Mouse (Mus musculus): Measurements from ENCODE around the gene Slc25a3. TPM values are rescaled to one million over a fixed set of nuclear protein-coding genes. Genes with fewer than 3 reads are reported as not detected.
A peak's percentile ranks its signal among the peaks of the same experiment; 100 is the strongest.

The Slc25a3 gene
- polyA plus RNA-seq, 1 experiment from 2014 or later, result 443 TPM

GRCm38 (mm10) chr10:91145413-91145812 is 21.6 kb upstream of the Slc25a3 start:
- Histone ChIP-seq H3K36me3 (ENCODE audit: control insufficient read depth, insufficient read depth, low read length) (peaks cover 12% of the 10 kb centered on the region), H3K9me3 (ENCODE audit: control insufficient read depth, low read length) (no peaks in the 10 kb centered on the region), H3K9ac (ENCODE audit: low read length) (no peak overlapping the region), H3K4me3 (ENCODE audit: low read depth, low read length) (no peak overlapping the region), H3K4me2 (ENCODE audit: low read depth) (no peak overlapping the region), H3K27ac (ENCODE audit: low read depth, low read length) (no peak overlapping the region), H3K4me1 (ENCODE audit: control insufficient read depth, insufficient read depth, low read length) (no peaks in the 10 kb centered on the region), H3K27me3 (ENCODE audit: control insufficient read depth, insufficient read depth, low read length) (no peaks in the 10 kb centered on the region)
- ATAC-seq (ENCODE audit: insufficient read depth, low FRiP score, low TSS enrichment) (no peak), DNase-seq (ENCODE audit: low spot score) (no peak)
- WGBS, result 96% methylated on average over 7 of the region's 7 CpGs

GRCm38 (mm10) chr10:91143313-91144230 is 19.7 kb upstream of the Slc25a3 start:
- no peaks in the 10 kb centered on the region for H3K4me1 ChIP-seq (ENCODE audit: control insufficient read depth, insufficient read depth, low read length)
- peaks cover 6% of the 10 kb centered on the region; the same call in 1 of the 2 replicates for H3K36me3 ChIP-seq (ENCODE audit: control insufficient read depth, insufficient read depth, low read length)
- no peak overlapping the region for H3K9ac ChIP-seq (ENCODE audit: low read length)
- H3K4me3 ChIP-seq (ENCODE audit: low read depth, low read length), result no peak overlapping the region
- DNase-seq (ENCODE audit: low spot score), result no peak
- H3K9me3 ChIP-seq (ENCODE audit: control insufficient read depth, low read length), result no peaks in the 10 kb centered on the region
- WGBS, result 80% methylated on average over 18 of the region's 18 CpGs
- no peak for ATAC-seq (ENCODE audit: insufficient read depth, low FRiP score, low TSS enrichment)
- H3K27me3 ChIP-seq (ENCODE audit: control insufficient read depth, insufficient read depth, low read length), result no peaks in the 10 kb centered on the region
- H3K27ac ChIP-seq (ENCODE audit: low read depth, low read length), result no peak overlapping the region
- H3K4me2 ChIP-seq (ENCODE audit: low read depth), result no peak overlapping the region

- Histone ChIP-seq H3K27ac (ENCODE audit: low read depth, low read length) (no peak overlapping the region), H3K27me3 (ENCODE audit: control insufficient read depth, insufficient read depth, low read length) (no peaks in the 10 kb centered on the region), H3K4me2 (ENCODE audit: low read depth) (no peak overlapping the region), H3K4me1 (ENCODE audit: control insufficient read depth, insufficient read depth, low read length) (no peaks in the 10 kb centered on the region), H3K4me3 (ENCODE audit: low read depth, low read length) (no peak overlapping the region), H3K9ac (ENCODE audit: low read length) (no peak overlapping the region), H3K36me3 (ENCODE audit: control insufficient read depth, insufficient read depth, low read length) (peaks cover 5% of the 10 kb centered on the region; the same call in 1 of the 2 replicates), H3K9me3 (ENCODE audit: control insufficient read depth, low read length) (no peaks in the 10 kb centered on the region)
- DNase-seq (ENCODE audit: low spot score), result no peak
- WGBS, result 69% methylated on average over 10 of the region's 10 CpGs
- ATAC-seq (ENCODE audit: insufficient read depth, low FRiP score, low TSS enrichment), result no peak
Measured at GRCm38 (mm10) chr10:91142654-91143191, 18.9 kb upstream of the Slc25a3 start.

GRCm38 (mm10) chr10:91141564-91141963 is 17.7 kb upstream of the Slc25a3 start:
- ATAC-seq (ENCODE audit: insufficient read depth, low FRiP score, low TSS enrichment) (no peak), DNase-seq (ENCODE audit: low spot score) (peak; percentile 29)
- Histone ChIP-seq H3K4me1 (ENCODE audit: control insufficient read depth, insufficient read depth, low read length) (no peaks in the 10 kb centered on the region), H3K4me2 (ENCODE audit: low read depth) (no peak overlapping the region), H3K27me3 (ENCODE audit: control insufficient read depth, insufficient read depth, low read length) (no peaks in the 10 kb centered on the region), H3K27ac (ENCODE audit: low read depth, low read length) (no peak overlapping the region), H3K9me3 (ENCODE audit: control insufficient read depth, low read length) (no peaks in the 10 kb centered on the region), H3K9ac (ENCODE audit: low read length) (no peak overlapping the region), H3K36me3 (ENCODE audit: control insufficient read depth, insufficient read depth, low read length) (peaks cover 5% of the 10 kb centered on the region; the same call in 1 of the 2 replicates), H3K4me3 (ENCODE audit: low read depth, low read length) (no peak overlapping the region)
- WGBS, result 40% methylated on average over 2 of the region's 2 CpGs

- Histone ChIP-seq H3K4me1 (ENCODE audit: control insufficient read depth, insufficient read depth, low read length) (no peaks in the 10 kb centered on the region), H3K9ac (ENCODE audit: low read length) (no peak overlapping the region), H3K4me3 (ENCODE audit: low read depth, low read length) (no peak overlapping the region), H3K36me3 (ENCODE audit: control insufficient read depth, insufficient read depth, low read length) (no peaks in the 10 kb centered on the region), H3K27me3 (ENCODE audit: control insufficient read depth, insufficient read depth, low read length) (no peaks in the 10 kb centered on the region), H3K4me2 (ENCODE audit: low read depth) (no peak overlapping the region), H3K9me3 (ENCODE audit: control insufficient read depth, low read length) (no peaks in the 10 kb centered on the region), H3K27ac (ENCODE audit: low read depth, low read length) (no peak overlapping the region)
- DNase-seq (ENCODE audit: low spot score) (no peak), ATAC-seq (ENCODE audit: insufficient read depth, low FRiP score, low TSS enrichment) (no peak)
- 88% methylated on average over 14 of the region's 14 CpGs for WGBS
Measured at GRCm38 (mm10) chr10:91139148-91139766, 15.4 kb upstream of the Slc25a3 start.

GRCm38 (mm10) chr10:91138317-91138716 is 14.5 kb upstream of the Slc25a3 start:
- H3K36me3 ChIP-seq (ENCODE audit: control insufficient read depth, insufficient read depth, low read length), result no peaks in the 10 kb centered on the region
- no peak overlapping the region for H3K27ac ChIP-seq (ENCODE audit: low read depth, low read length)
- no peaks in the 10 kb centered on the region for H3K4me1 ChIP-seq (ENCODE audit: control insufficient read depth, insufficient read depth, low read length)
- H3K9me3 ChIP-seq (ENCODE audit: control insufficient read depth, low read length), result no peaks in the 10 kb centered on the region
- no peaks in the 10 kb centered on the region for H3K27me3 ChIP-seq (ENCODE audit: control insufficient read depth, insufficient read depth, low read length)
- no peak for ATAC-seq (ENCODE audit: insufficient read depth, low FRiP score, low TSS enrichment)
- DNase-seq (ENCODE audit: low spot score), result no peak
- no peak overlapping the region for H3K9ac ChIP-seq (ENCODE audit: low read length)
- no peak overlapping the region for H3K4me2 ChIP-seq (ENCODE audit: low read depth)
- WGBS, result 77% methylated on average over 3 of the region's 3 CpGs
- H3K4me3 ChIP-seq (ENCODE audit: low read depth, low read length), result no peak overlapping the region

- Histone ChIP-seq H3K4me3 (ENCODE audit: low read depth, low read length) (no peak overlapping the region), H3K4me2 (ENCODE audit: low read depth) (no peak overlapping the region), H3K9me3 (ENCODE audit: control insufficient read depth, low read length) (no peaks in the 10 kb centered on the region), H3K27me3 (ENCODE audit: control insufficient read depth, insufficient read depth, low read length) (no peaks in the 10 kb centered on the region), H3K9ac (ENCODE audit: low read length) (no peak overlapping the region), H3K4me1 (ENCODE audit: control insufficient read depth, insufficient read depth, low read length) (no peaks in the 10 kb centered on the region), H3K36me3 (ENCODE audit: control insufficient read depth, insufficient read depth, low read length) (no peaks in the 10 kb centered on the region), H3K27ac (ENCODE audit: low read depth, low read length) (no peak overlapping the region)
- ATAC-seq (ENCODE audit: insufficient read depth, low FRiP score, low TSS enrichment) (no peak), DNase-seq (ENCODE audit: low spot score) (no peak)
- 80% methylated on average over 9 of the region's 9 CpGs for WGBS
Measured at GRCm38 (mm10) chr10:91137400-91137799, 13.5 kb upstream of the Slc25a3 start.

GRCm38 (mm10) chr10:91135302-91135972 is 11.6 kb upstream of the Slc25a3 start:
- H3K9ac ChIP-seq (ENCODE audit: low read length), result no peak overlapping the region
- ATAC-seq (ENCODE audit: insufficient read depth, low FRiP score, low TSS enrichment), result no peak
- H3K27ac ChIP-seq (ENCODE audit: low read depth, low read length), result no peak overlapping the region

More at GRCm38 (mm10) chr10:91135302-91135972, 11.6 kb upstream of the Slc25a3 start:
- Histone ChIP-seq H3K4me1 (ENCODE audit: control insufficient read depth, insufficient read depth, low read length) (no peaks in the 10 kb centered on the region), H3K27me3 (ENCODE audit: control insufficient read depth, insufficient read depth, low read length) (no peaks in the 10 kb centered on the region), H3K4me2 (ENCODE audit: low read depth) (no peak overlapping the region), H3K4me3 (ENCODE audit: low read depth, low read length) (no peak overlapping the region), H3K9me3 (ENCODE audit: control insufficient read depth, low read length) (no peaks in the 10 kb centered on the region), H3K36me3 (ENCODE audit: control insufficient read depth, insufficient read depth, low read length) (no peaks in the 10 kb centered on the region)
- WGBS, result 89% methylated on average over 7 of the region's 7 CpGs
- DNase-seq (ENCODE audit: low spot score), result no peak

Measured in neural tube, embryonic 11.5 days (tissue).